Mouse (Mus musculus): ENCODE measurements around the gene Gm7030. TPM values are rescaled to one million over a fixed set of nuclear protein-coding genes. Genes with fewer than 3 reads are reported as not detected.
"Not testable (repeated sequence)": the region's sequence is repeated elsewhere in the genome, so short reads cannot be mapped to it uniquely, and the experiment has no call there.

Gm7030 gene
- total and polyA plus RNA-seq, 3 experiments, result not detected

DNA sequence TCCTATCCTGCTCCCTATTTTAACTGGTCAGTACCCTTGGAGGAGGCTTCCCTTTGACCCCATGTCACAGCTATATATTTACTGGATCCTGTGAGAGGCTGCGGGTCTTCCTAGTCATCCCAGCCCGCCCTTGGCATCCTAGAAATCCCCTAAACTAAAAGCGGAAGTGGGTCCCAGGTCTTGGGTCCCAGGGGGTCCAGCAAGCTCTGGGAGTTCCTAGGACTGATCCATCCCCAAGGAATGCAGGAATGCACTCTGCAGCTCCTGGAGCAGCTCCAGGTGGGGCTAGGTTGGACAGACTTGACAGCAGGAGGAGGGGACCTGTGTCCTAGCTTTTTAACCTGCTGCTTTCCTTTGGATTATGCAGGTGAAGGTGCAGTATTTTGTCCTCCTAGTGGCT lies 35.3 kb downstream of the Gm7030 start:
- dilution Hi-C loops (cut with MboI; ENCODE audit: extremely low pct_ligation_motif_present, extremely low pct_unique_long_range_greater_than_20kb, low sequenced_read_pairs), result no loop called here
- TF ChIP-seq PAX5 (IDR thresholded peaks at IDR 0.05; ENCODE audit: low read length), result no peak
- TF ChIP-seq IRF4 (IDR thresholded peaks at IDR 0.05; ENCODE audit: low read depth, low read length), result no peak
- TF ChIP-seq ETS1 (conservative IDR thresholded peaks at IDR 0.05; ENCODE audit: low read depth, low read length), result no peak
- TF ChIP-seq POLR2AphosphoS2 (IDR thresholded peaks at IDR 0.05; ENCODE audit: low read depth, low read length), result no peak
- TF ChIP-seq HCFC1 (IDR thresholded peaks at IDR 0.05; ENCODE audit: low read depth, low read length), result no peak
- TF ChIP-seq USF1 (IDR thresholded peaks at IDR 0.05; ENCODE audit: low read depth, low read length), result no peak
- TF ChIP-seq CTCF (conservative IDR thresholded peaks at IDR 0.05 in 1 of 2, IDR thresholded peaks at IDR 0.05 in 1 of 2; ENCODE audit: low read depth in 2 of 2, low read length in 2 of 2), result no peak
- TF ChIP-seq MXI1 (IDR thresholded peaks at IDR 0.05; ENCODE audit: low read depth, low read length), result no peak
- TF ChIP-seq JUND (conservative IDR thresholded peaks at IDR 0.05; ENCODE audit: low read depth, low read length), result no peak
- TF ChIP-seq E2F4 (IDR thresholded peaks at IDR 0.05; ENCODE audit: insufficient replicate concordance, low read depth, low read length), result no peak
- no peak for TF ChIP-seq ZNF384 (IDR thresholded peaks at IDR 0.05; ENCODE audit: low read depth, low read length)
- TF ChIP-seq MAX (IDR thresholded peaks at IDR 0.05; ENCODE audit: low read length), result no peak
- in situ Hi-C loops (cut with MboI; ENCODE audit: low pct_ligation_motif_present, low pct_unique_long_range_greater_than_20kb, low sequenced_read_pairs), result loop anchor here (10.0 kb wide), 1 partner anchor 61 kb away; no protein-coding TSS in a partner anchor

DNA sequence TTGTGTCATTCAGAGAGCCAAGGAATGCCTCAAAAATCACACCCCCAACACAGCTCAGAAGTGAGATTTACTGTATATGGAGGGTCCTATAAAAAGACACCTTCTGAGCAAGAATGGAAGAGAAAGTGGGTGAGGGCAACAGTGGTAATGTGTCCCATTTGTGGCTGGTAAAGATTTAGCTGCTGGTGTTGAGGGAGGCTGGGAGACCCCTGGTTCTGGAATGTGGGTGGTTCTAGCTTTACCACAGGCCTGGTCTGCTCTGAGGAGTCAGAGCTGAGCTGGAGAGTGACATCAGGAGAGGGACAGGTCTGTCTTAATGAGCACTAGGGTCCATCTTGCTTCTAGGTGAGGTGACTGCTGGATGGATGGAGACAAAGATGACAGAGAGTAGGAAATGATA lies 36.7 kb downstream of the Gm7030 start:
- H3K9ac ChIP-seq (ENCODE audit: insufficient read depth, low read depth); H3K79me2 ChIP-seq (replicated peaks; ENCODE audit: control insufficient read depth, extremely low read depth, insufficient read depth, poor library complexity, severe bottlenecking); H3K36me3 ChIP-seq (replicated peaks in 1 of 2; ENCODE audit: control insufficient read depth in 1 of 2, insufficient read depth in 1 of 2, low read length in 1 of 2); H3K4me1 ChIP-seq (ENCODE audit: control insufficient read depth in 1 of 2, insufficient read depth in 2 of 2); H3K27ac ChIP-seq (ENCODE audit: insufficient read depth, low read depth); H3K4me3 ChIP-seq (replicated peaks in 1 of 3; ENCODE audit: low read depth in 2 of 3, low read length in 2 of 3, poor library complexity in 1 of 3); H3K9me3 ChIP-seq (replicated peaks; ENCODE audit: low read length); H3K27me3 ChIP-seq (replicated peaks); H3K4me2 ChIP-seq (ENCODE audit: insufficient read depth, low read depth, poor library complexity, severe bottlenecking); dilution Hi-C loops (cut with MboI; ENCODE audit: extremely low pct_ligation_motif_present, extremely low pct_unique_long_range_greater_than_20kb, low sequenced_read_pairs); DNase-seq (ENCODE audit: extremely low read depth): not testable (repeated sequence)
- in situ Hi-C loops (cut with MboI; ENCODE audit: low pct_ligation_motif_present, low pct_unique_long_range_greater_than_20kb, low sequenced_read_pairs), result loop anchor here (10.0 kb wide), 1 partner anchor 62 kb away; no protein-coding TSS in a partner anchor

More for the DNA sequence above, 35.3 kb downstream of the Gm7030 start:
- no peaks in the 10 kb centered on the region for H3K9me3 ChIP-seq (replicated peaks; ENCODE audit: low read length)
- no peak overlapping the region for H3K4me2 ChIP-seq (ENCODE audit: insufficient read depth, low read depth, poor library complexity, severe bottlenecking)
- no peak overlapping the region for H3K27ac ChIP-seq (ENCODE audit: insufficient read depth, low read depth)
- H3K4me3 ChIP-seq (replicated peaks in 1 of 3; ENCODE audit: low read depth in 2 of 3, low read length in 2 of 3, poor library complexity in 1 of 3), result no peak overlapping the region
- no peak overlapping the region for H3K9ac ChIP-seq (ENCODE audit: insufficient read depth, low read depth)
- H3K27me3 ChIP-seq (replicated peaks), result no peaks in the 10 kb centered on the region
- no peaks in the 10 kb centered on the region for H3K79me2 ChIP-seq (replicated peaks; ENCODE audit: control insufficient read depth, extremely low read depth, insufficient read depth, poor library complexity, severe bottlenecking)
- no peak for DNase-seq (ENCODE audit: extremely low read depth)
- H3K4me1 ChIP-seq (ENCODE audit: control insufficient read depth in 1 of 2, insufficient read depth in 2 of 2), result no peaks in the 10 kb centered on the region
- no peaks in the 10 kb centered on the region for H3K36me3 ChIP-seq (replicated peaks in 1 of 2; ENCODE audit: control insufficient read depth in 1 of 2, insufficient read depth in 1 of 2, low read length in 1 of 2)

DNA sequence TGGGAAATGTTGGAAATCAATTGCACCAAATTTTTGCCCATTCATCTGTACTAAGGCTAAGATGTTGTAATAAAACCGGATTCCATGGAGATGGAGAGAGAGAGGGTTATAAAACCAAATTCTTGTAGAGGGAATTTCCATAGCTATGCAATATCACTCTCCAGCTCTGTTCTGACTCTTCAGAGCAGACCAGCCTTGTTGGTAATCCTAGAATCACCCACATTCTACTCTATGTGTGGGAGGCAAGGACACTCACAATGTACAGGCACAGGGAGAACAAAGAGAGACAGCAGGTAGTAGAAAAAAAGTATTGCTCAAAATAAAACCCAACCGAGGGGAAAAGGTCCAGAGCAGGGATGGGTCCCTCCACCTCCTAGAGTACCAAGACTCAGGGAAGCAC lies 37.3 kb downstream of the Gm7030 start:
- H3K4me3 ChIP-seq (replicated peaks in 1 of 3; ENCODE audit: low read depth in 2 of 3, low read length in 2 of 3, poor library complexity in 1 of 3); H3K27me3 ChIP-seq (replicated peaks); H3K36me3 ChIP-seq (replicated peaks in 1 of 2; ENCODE audit: control insufficient read depth in 1 of 2, insufficient read depth in 1 of 2, low read length in 1 of 2); H3K27ac ChIP-seq (ENCODE audit: insufficient read depth, low read depth); H3K9me3 ChIP-seq (replicated peaks; ENCODE audit: low read length); H3K79me2 ChIP-seq (replicated peaks; ENCODE audit: control insufficient read depth, extremely low read depth, insufficient read depth, poor library complexity, severe bottlenecking); H3K9ac ChIP-seq (ENCODE audit: insufficient read depth, low read depth); H3K4me1 ChIP-seq (ENCODE audit: control insufficient read depth in 1 of 2, insufficient read depth in 2 of 2); H3K4me2 ChIP-seq (ENCODE audit: insufficient read depth, low read depth, poor library complexity, severe bottlenecking); DNase-seq (ENCODE audit: extremely low read depth); dilution Hi-C loops (cut with MboI; ENCODE audit: extremely low pct_ligation_motif_present, extremely low pct_unique_long_range_greater_than_20kb, low sequenced_read_pairs): not testable (repeated sequence)
- in situ Hi-C loops (cut with MboI; ENCODE audit: low pct_ligation_motif_present, low pct_unique_long_range_greater_than_20kb, low sequenced_read_pairs), result loop anchor here (10.0 kb wide), 1 partner anchor 63 kb away; no protein-coding TSS in a partner anchor

DNA sequence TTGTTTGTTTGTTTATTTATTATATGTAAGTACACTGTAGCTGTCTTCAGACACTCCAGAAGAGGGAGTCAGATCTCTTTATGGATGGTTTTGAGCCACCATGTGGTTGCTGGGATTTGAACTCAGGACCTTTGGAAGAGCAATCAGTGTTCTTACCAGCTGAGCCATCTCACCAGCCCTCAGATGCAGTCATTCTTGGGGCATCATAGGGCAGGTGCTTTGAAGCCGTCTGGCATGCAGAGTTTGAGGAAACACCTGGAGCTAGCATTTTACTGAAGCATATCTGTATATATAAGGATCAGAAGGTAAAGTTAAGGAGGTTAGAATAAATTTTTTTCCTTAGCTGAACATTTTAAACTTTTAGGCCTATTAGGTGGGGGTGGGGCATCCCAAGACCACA lies 43.2 kb downstream of the Gm7030 start:
- H3K4me2 ChIP-seq (ENCODE audit: insufficient read depth, low read depth, poor library complexity, severe bottlenecking); H3K4me1 ChIP-seq (ENCODE audit: control insufficient read depth in 1 of 2, insufficient read depth in 2 of 2); H3K79me2 ChIP-seq (replicated peaks; ENCODE audit: control insufficient read depth, extremely low read depth, insufficient read depth, poor library complexity, severe bottlenecking); H3K4me3 ChIP-seq (replicated peaks in 1 of 3; ENCODE audit: low read depth in 2 of 3, low read length in 2 of 3, poor library complexity in 1 of 3); dilution Hi-C loops (cut with MboI; ENCODE audit: extremely low pct_ligation_motif_present, extremely low pct_unique_long_range_greater_than_20kb, low sequenced_read_pairs); H3K27me3 ChIP-seq (replicated peaks); H3K36me3 ChIP-seq (replicated peaks in 1 of 2; ENCODE audit: control insufficient read depth in 1 of 2, insufficient read depth in 1 of 2, low read length in 1 of 2); DNase-seq (ENCODE audit: extremely low read depth); H3K9ac ChIP-seq (ENCODE audit: insufficient read depth, low read depth); H3K9me3 ChIP-seq (replicated peaks; ENCODE audit: low read length); H3K27ac ChIP-seq (ENCODE audit: insufficient read depth, low read depth): not testable (repeated sequence)
- in situ Hi-C loops (cut with MboI; ENCODE audit: low pct_ligation_motif_present, low pct_unique_long_range_greater_than_20kb, low sequenced_read_pairs), result loop anchor here (10.0 kb wide), 1 partner anchor 761 kb away; the partner anchor contains the start of gene H2-Q1

Data from CH12.LX (cell line).